Mouse (Mus musculus) liver, adult 2 months (tissue): ENCODE results near the gene Tmem181a. TPM values are rescaled to one million over a fixed set of nuclear protein-coding genes. Genes with fewer than 3 reads are reported as not detected.
"Not testable (repeated sequence)": the region's sequence is repeated elsewhere in the genome, so short reads cannot be mapped to it uniquely, and the experiment has no call there.

Source experiments
- DNase-seq: peaks from one replicate; pipeline ENCODE4 v3.0.0-alpha.2; 2011; ENCODE audit warnings: low read depth, low spot score; ENCODE audit errors: extremely low read depth
- H3K27ac ChIP-seq: fragments of 200-500 bp; replicated peaks from 2 replicates; pipeline ENCODE4 v1.5.1; 2012; ENCODE audit warnings: low read depth, mild to moderate bottlenecking, control low read depth, inconsistent platforms, low read length; ENCODE audit not compliant: insufficient read depth
- H3K27me3 ChIP-seq: fragments of 200-500 bp; 2 replicates; pipeline ENCODE4 v1.6.1; 2012; ENCODE audit warnings: mild to moderate bottlenecking, moderate library complexity, low read length, inconsistent platforms; ENCODE audit not compliant: control insufficient read depth, insufficient read depth
- H3K36me3 ChIP-seq: fragments of 200-500 bp; 2 replicates; pipeline ENCODE4 v1.6.1; 2012; ENCODE audit warnings: low read length, inconsistent platforms; ENCODE audit not compliant: control insufficient read depth, insufficient read depth
- H3K4me1 ChIP-seq: fragments of 200-500 bp; 2 replicates; pipeline ENCODE4 v1.6.1; 2011; ENCODE audit warnings: low read length; ENCODE audit not compliant: control insufficient read depth, insufficient read depth
- H3K4me3 ChIP-seq: fragments of 200-500 bp; 2 replicates; pipeline ENCODE4 v1.5.1; 2011; ENCODE audit warnings: low read depth, mild to moderate bottlenecking, control low read depth, low read length, moderate library complexity; ENCODE audit not compliant: insufficient read depth
- H3K79me2 ChIP-seq: fragments of 200-500 bp; 2 replicates; pipeline ENCODE4 v1.6.1; 2012; ENCODE audit warnings: inconsistent platforms, mild to moderate bottlenecking, low read length, moderate library complexity; ENCODE audit not compliant: control insufficient read depth, insufficient read depth
- H3K9ac ChIP-seq: fragments of 200-500 bp; 2 replicates; pipeline ENCODE4 v1.6.1; 2012; ENCODE audit warnings: low read depth, mild to moderate bottlenecking, control low read depth, inconsistent platforms, low read length
- WGBS: fragments of 180-500 bp; shearing (Covaris S2); methylation state at CpG from one replicate; pipeline ENCODE4 v1.1.7; 2018; 5-methylcytosine and 5-hydroxymethylcytosine counted together
- polyA plus RNA-seq: library from polyadenylated mRNA; depleted of rRNA; stranded (reverse); fragments of >200 nt; gene quantifications from 2 replicates; pipeline ENCODE4 v1.2.3, GENCODE M21; 2012
- total RNA-seq: library from RNA; depleted of rRNA; stranded (reverse); fragments of >200 nt; gene quantifications from 2 replicates; pipeline ENCODE4 v1.2.3, GENCODE M21; 2014

Tmem181a gene
- total and polyA plus RNA-seq, 2 experiments, result 3.0 to 3.4 TPM

- H3K4me1 ChIP-seq, H3K27me3 ChIP-seq, H3K27ac ChIP-seq, DNase-seq, H3K4me3 ChIP-seq, H3K79me2 ChIP-seq, H3K36me3 ChIP-seq, H3K9ac ChIP-seq: not testable (repeated sequence)
- WGBS, result 92% methylated on average over 9 of the region's 15 CpGs
Observed at GRCm38 (mm10) chr17:6297060-6297795, 40.6 kb downstream of the Tmem181a start.

DNA sequence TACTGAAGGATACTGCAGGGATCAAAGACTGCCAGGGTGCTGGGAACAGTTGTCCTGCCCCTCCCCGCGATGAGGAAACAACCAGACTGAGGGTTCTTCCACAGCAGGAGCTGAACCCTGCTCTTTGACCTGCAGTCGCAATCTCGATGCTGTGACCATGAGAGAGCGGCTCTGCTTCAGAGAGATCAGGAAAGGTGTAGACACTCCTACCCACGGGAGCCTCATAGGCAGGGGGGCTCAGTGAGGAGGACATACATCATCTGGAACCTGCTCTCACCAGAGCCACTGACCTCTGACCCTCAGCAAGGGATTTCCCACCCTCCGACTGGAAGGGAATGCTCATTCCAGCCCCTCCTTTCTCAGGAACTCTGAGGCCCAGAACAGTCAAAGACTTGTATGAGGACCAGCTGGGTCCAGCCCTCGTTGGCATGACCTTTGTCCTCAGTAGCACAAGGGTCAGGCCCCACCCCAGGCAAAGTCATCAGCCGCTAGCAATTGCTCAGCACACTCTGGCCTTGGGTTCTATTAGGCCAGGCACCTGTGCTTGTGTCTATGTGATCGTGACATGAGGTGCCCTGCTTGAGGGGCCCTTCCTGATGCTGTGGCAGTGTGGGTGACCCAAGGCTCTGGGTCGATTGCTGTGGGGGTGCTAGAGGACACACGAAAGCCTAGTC lies 43.7 kb downstream of the Tmem181a start:
- WGBS, result 54% methylated on average over 7 of the region's 12 CpGs
- H3K36me3 ChIP-seq, DNase-seq, H3K4me3 ChIP-seq, H3K27ac ChIP-seq, H3K4me1 ChIP-seq, H3K9ac ChIP-seq, H3K79me2 ChIP-seq, H3K27me3 ChIP-seq: not testable (repeated sequence)

DNA sequence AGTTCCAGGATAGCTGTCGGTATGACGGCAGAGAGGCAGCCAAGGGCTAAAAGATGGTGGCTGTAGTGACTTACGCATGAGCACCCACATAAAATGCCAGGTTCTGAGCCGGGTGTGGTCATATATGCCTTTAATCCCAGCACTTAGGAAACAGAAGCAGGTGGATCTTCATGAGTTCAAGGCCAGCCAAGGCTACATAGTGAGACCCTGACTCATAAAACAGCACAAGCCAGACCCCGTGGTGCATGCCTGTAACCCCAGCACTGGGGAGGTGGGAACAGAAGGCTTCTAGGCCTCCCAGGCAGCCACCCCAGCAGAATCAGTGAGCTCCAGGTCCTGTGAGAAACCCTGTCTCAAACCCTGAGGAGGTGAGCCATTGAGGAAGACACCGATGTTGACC lies 48.2 kb downstream of the Tmem181a start:
- not testable (repeated sequence) for H3K79me2 ChIP-seq, H3K4me1 ChIP-seq, H3K36me3 ChIP-seq, H3K4me3 ChIP-seq, DNase-seq, H3K27ac ChIP-seq, H3K27me3 ChIP-seq, H3K9ac ChIP-seq
- 95% methylated on average over 5 of the region's 6 CpGs for whole genome bisulfite sequencing

- 97% methylated on average over 11 of the region's 12 CpGs for WGBS
- H3K36me3 ChIP-seq, H3K9ac ChIP-seq, DNase-seq, H3K4me3 ChIP-seq, H3K27me3 ChIP-seq, H3K27ac ChIP-seq, H3K4me1 ChIP-seq, H3K79me2 ChIP-seq: not testable (repeated sequence)
Observed at GRCm38 (mm10) chr17:6305656-6306270, 49.1 kb downstream of the Tmem181a start.

GRCm38 (mm10) chr17:6306503-6306902 lies 49.8 kb downstream of the Tmem181a start:
- H3K4me1 ChIP-seq, DNase-seq, H3K9ac ChIP-seq, H3K4me3 ChIP-seq, H3K27me3 ChIP-seq, H3K36me3 ChIP-seq, H3K79me2 ChIP-seq, H3K27ac ChIP-seq: not testable (repeated sequence)
- WGBS, result 97% methylated on average over 12 of the region's 13 CpGs

- not testable (repeated sequence) for H3K36me3 ChIP-seq, H3K27me3 ChIP-seq, H3K79me2 ChIP-seq, H3K9ac ChIP-seq, H3K27ac ChIP-seq, H3K4me3 ChIP-seq, H3K4me1 ChIP-seq, DNase-seq
- 98% methylated on average over 7 of the region's 7 CpGs for WGBS
Observed at GRCm38 (mm10) chr17:6311716-6312115, 55.1 kb downstream of the Tmem181a start.

GRCm38 (mm10) chr17:6312755-6313154 lies 56.1 kb downstream of the Tmem181a start:
- H3K4me1 ChIP-seq, H3K4me3 ChIP-seq, DNase-seq, H3K79me2 ChIP-seq, H3K27me3 ChIP-seq, H3K9ac ChIP-seq, H3K27ac ChIP-seq, H3K36me3 ChIP-seq: not testable (repeated sequence)
- WGBS, result 87% methylated on average over 3 of the region's 3 CpGs

GRCm38 (mm10) chr17:6314493-6314892 lies 57.8 kb downstream of the Tmem181a start:
- not testable (repeated sequence) for H3K36me3 ChIP-seq, H3K27ac ChIP-seq, H3K79me2 ChIP-seq, H3K9ac ChIP-seq, H3K4me3 ChIP-seq, DNase-seq, H3K27me3 ChIP-seq, H3K4me1 ChIP-seq
- 91% methylated on average over 2 of the region's 3 CpGs for WGBS

GRCm38 (mm10) chr17:6315706-6316105 lies 59.0 kb downstream of the Tmem181a start:
- not testable (repeated sequence) for H3K27me3 ChIP-seq, H3K4me1 ChIP-seq, H3K36me3 ChIP-seq, H3K79me2 ChIP-seq, H3K9ac ChIP-seq, DNase-seq, H3K27ac ChIP-seq, H3K4me3 ChIP-seq
- 52% methylated on average over 3 of the region's 4 CpGs for WGBS
